Mouse (Mus musculus): Measurements from ENCODE around the gene Snx3.

Gene Snx3

GRCm38 (mm10) chr10:42578698-42579474, 77.1 kb downstream of the Snx3 start:
- no peak for DNase-seq (ENCODE audit: low spot score)

GRCm38 (mm10) chr10:42579475-42580130, 77.8 kb downstream of the Snx3 start:
- DNase-seq (ENCODE audit: low spot score) = no peak

GRCm38 (mm10) chr10:42580131-42580950, 78.5 kb downstream of the Snx3 start:
- no peak for DNase-seq (ENCODE audit: low spot score)

DNA sequence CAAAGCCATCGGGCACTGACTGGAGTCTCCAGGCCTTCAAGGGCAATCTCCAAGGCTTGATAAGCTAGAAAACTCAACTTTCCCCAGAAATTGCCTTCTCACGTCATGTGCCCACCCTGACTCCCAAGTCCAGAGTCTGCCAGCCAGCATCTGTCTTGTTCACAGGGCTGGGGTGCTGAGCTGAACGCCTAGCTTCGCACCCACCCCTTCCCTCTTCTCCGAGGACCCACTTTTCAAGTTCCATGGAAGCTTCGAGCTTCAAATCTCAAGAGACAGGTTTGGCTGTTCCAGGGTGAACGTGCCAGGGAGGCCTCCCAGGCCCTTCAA, 79.1 kb downstream of the Snx3 start:
- DNase-seq (ENCODE audit: low spot score) = no peak

DNA sequence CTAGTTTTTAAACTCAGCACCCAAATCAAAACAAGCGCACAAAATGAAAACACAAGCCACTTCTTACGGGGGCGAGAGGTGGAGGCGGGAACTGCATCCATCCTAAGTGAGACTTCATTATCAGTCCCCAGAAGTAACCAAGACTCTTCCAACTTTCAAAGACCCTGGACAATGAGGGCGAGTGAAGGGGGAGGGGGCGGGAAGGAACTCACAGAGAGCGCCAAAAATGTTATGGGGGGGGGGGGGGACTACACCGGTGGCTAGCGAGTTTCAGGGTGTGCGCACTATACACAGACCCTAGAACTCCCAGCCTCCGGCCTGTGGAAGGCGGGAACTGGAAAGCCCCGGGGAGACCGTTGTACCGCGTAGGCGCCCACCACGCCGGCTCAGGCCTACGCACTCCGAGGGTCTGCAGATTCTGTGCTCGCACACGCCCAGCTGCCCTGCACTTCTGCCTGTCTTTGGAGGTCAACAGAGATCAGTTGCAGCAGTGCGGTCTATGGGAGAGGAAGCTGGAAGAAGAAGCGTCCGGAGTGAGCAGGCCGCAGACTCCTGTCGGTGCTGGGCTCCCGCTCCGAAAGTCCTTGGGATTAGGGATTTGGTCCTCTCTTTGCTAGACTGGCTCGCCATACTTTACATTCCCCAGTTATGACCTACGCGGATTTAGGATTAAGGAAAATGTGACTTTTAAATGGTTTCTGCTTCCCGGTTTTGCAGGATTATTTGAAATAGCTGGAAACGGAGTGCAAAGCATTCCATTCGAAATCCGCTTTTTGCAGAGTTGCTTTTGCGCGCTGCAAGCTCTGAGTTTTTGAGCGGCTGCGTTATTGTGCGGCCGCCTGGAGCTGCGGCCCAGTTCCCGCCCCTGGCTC, 80.1 kb downstream of the Snx3 start:
- DNase-seq (ENCODE audit: low spot score) = no peak

- DNase-seq (ENCODE audit: low spot score) = no peak
Measured at GRCm38 (mm10) chr10:42582566-42583110, 80.8 kb downstream of the Snx3 start.

DNA sequence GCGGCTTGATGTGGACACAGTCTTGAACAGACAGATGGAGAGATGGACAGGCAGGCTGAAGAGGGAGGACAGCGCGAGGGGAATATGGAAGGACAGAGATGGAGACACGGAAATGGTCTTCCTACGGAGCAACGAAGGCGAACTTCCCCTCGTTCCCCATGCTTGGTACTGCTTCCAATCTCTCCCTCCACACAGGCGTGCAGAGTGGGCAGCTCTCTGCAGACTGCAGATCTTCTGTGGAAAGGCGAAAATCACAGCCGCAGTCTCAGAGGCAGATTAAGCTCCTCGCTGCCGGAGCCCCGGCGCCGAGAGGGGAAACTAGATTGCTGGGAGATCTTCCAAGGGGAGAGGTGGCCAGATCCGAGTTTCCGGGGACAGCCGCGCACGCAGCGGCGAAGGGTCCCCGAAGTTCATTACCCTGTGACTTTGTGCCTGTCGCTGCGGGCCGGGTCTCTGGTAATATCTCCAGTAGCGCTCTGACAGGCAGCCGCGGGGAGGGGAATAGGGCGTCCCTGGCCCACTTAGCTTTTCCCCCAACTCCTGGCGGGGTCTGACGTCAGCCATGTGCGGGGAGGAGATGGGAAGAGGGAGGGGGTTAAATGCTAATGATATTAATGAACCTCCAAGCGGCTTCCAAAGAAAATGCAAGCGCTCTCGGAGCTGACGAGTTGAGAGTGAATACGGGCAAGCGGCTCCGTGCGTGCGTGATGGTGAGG, 81.5 kb downstream of the Snx3 start, which contains the start of the genes Nr2e1 and Ostm1:
Gene Nr2e1, minus strand, starts transcription at position 476 of the 716 bp plus-strand sequence.
Gene Ostm1, plus strand, starts transcription at position 666 of the 716 bp plus-strand sequence.
- peak; percentile 18 for DNase-seq (ENCODE audit: low spot score)

DNA sequence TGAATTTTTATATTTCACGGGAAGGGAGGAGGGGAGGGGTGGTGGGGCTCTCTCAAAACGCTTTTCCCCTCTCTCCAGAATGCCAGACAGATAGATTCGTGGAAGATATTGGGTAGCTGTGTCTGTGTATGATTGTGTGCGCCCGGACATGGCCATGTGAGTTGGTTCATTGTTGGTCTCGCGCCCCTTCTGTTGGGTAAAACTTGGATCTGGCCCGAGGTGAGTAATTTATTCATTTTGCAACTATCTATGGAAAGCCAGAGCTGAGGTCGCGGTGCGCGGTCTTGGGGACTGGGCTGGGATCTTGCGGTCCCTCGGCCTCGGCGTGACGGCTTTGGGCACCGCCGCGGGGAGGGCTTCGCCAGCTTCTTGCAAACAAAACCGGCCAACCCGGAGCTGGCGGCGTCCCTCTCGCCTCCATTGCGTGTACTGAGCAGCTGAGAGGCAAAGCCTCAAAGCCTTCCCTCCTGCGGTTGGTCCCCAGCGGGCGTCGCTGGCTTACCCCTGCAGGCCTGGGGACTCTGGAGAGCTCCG, 82.1 kb downstream of the Snx3 start:
- DNase-seq (ENCODE audit: low spot score) = no peak

- DNase-seq (ENCODE audit: low spot score) = no peak
Measured at GRCm38 (mm10) chr10:42584436-42584983, 82.7 kb downstream of the Snx3 start.

Measured in left cerebral cortex, adult 11 months (tissue).